ENCODE assay signal across 21 mouse cellular contexts in the genomic region with DNA sequence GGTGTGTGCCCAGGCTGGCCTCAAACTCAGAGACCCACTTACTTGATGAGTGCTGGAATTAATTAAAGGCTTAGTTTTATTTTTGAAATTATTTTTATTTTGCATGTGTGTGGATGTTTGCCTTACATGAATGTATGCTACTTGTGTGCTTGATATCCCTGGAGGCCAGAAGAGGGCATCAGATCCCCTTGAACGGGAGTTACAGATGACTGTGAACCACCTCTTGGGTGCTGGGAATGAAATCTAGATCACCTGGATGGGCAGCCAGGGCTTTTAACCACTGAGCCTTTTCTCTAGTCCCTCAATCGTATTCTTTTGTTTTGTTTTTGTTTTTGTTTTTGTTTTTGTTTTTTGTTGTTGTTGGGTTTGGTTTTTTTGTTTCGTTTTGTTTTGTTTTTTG. TPM values are rescaled to one million over a fixed set of nuclear protein-coding genes. Genes with fewer than 3 reads are reported as not detected.
"Had no signal": no experiment of that assay in that cellular context is flagged by ENCODE, and none has a peak within 500 bp of the region (broad histone marks: within the 10 kb centered on the region; RNA-seq: fewer than 3 reads in every experiment).

No protein-coding gene starts in this region.

- DNase-seq: kidney, adult 8-10 months; kidney, postnatal 10 days; left cerebral cortex, postnatal 4 days; lung, embryonic 14.5 days; lung, postnatal 10 days; lung, postnatal 4 days; right cerebral cortex, postnatal 4 days; spleen, adult 18-20 months; thymus, adult 2 months; thymus, postnatal 25 days had no signal

- H3K4me2 ChIP-seq: limb, embryonic 13.5 days; liver, embryonic 15.5 days; lung, embryonic 14.5 days; midbrain, embryonic 15.5 days; neural tube, embryonic 12.5 days had no signal

- H3K27me3 ChIP-seq: limb, embryonic 13.5 days; liver, embryonic 15.5 days; midbrain, embryonic 15.5 days had no signal

- H3K9me3 ChIP-seq: limb, embryonic 13.5 days; midbrain, embryonic 10.5 days; midbrain, embryonic 15.5 days; neural tube, embryonic 12.5 days had no signal

- H3K27ac ChIP-seq: limb, embryonic 13.5 days; midbrain, embryonic 10.5 days; midbrain, embryonic 15.5 days; neural tube, embryonic 12.5 days had no signal

- H3K9ac ChIP-seq: limb, embryonic 13.5 days; liver, embryonic 15.5 days; lung, embryonic 14.5 days; midbrain, embryonic 15.5 days; neural tube, embryonic 12.5 days had no signal

- H3K4me3 ChIP-seq: limb, embryonic 13.5 days; liver, embryonic 15.5 days; midbrain, embryonic 10.5 days; midbrain, embryonic 15.5 days; neural tube, embryonic 12.5 days had no signal

- ATAC-seq: midbrain, embryonic 15.5 days had no signal

- H3K36me3 ChIP-seq: limb, embryonic 13.5 days; liver, embryonic 15.5 days; midbrain, embryonic 10.5 days; midbrain, embryonic 15.5 days; neural tube, embryonic 12.5 days had no signal

RNA-seq across cellular contexts. Expression of gene Ampd1, which starts 52.3 kb away (rescaled TPM):
- total RNA-seq: layer of hippocampus, adult 8-10 months; layer of hippocampus, postnatal 14 days; left cerebral cortex, adult 18-20 months; left cerebral cortex, postnatal 10 days; left cerebral cortex, postnatal 4 days; monocyte, adult 5-6 weeks had no signal
- polyA plus RNA-seq: midbrain, embryonic 10.5 days; midbrain, embryonic 15.5 days; stomach, embryonic 14.5 days had no signal
